Mouse (Mus musculus): ENCODE results near the gene Mgrn1. TPM values are rescaled to one million over a fixed set of nuclear protein-coding genes. Genes with fewer than 3 reads are reported as not detected.

The Mgrn1 gene
- polyA plus RNA-seq, 1 experiment, result 0.29 TPM

GRCm38 (mm10) chr16:4963797-4964709, 78.0 kb downstream of the Mgrn1 start, which contains the start of gene Anks3:
Gene Anks3 (minus strand): TSS chr16:4964205.
- Histone ChIP-seq H3K9me3 (ENCODE audit: control insufficient read depth, low read length) (no peaks in the 10 kb centered on the region), H3K4me3 (replicated peaks) (peak within 1 kb of the TSS; percentile 89), H3K36me3 (ENCODE audit: control insufficient read depth) (peaks cover 12% of the 10 kb centered on the region), H3K4me1 (ENCODE audit: control insufficient read depth) (peaks cover 27% of the 10 kb centered on the region), H3K27me3 (ENCODE audit: control insufficient read depth) (no peaks in the 10 kb centered on the region)
- TF ChIP-seq TAL1 (IDR thresholded peaks at IDR 0.05; ENCODE audit: low read length) (no peak), GATA1 (IDR thresholded peaks at IDR 0.05; ENCODE audit: low read length) (peak; percentile 56)

GRCm38 (mm10) chr16:4964731-4965391, 78.8 kb downstream of the Mgrn1 start:
- Histone ChIP-seq H3K4me1 (ENCODE audit: control insufficient read depth) (peaks cover 27% of the 10 kb centered on the region), H3K27me3 (ENCODE audit: control insufficient read depth) (no peaks in the 10 kb centered on the region), H3K9me3 (ENCODE audit: control insufficient read depth, low read length) (no peaks in the 10 kb centered on the region), H3K4me3 (replicated peaks) (peak overlapping the region; percentile 89), H3K36me3 (ENCODE audit: control insufficient read depth) (peaks cover 5% of the 10 kb centered on the region)
- no peak for TF ChIP-seq TAL1 (IDR thresholded peaks at IDR 0.05; ENCODE audit: low read length)
- no peak for TF ChIP-seq GATA1 (IDR thresholded peaks at IDR 0.05; ENCODE audit: low read length)

GRCm38 (mm10) chr16:4965392-4966129, 79.5 kb downstream of the Mgrn1 start:
- peaks cover 26% of the 10 kb centered on the region for H3K4me1 ChIP-seq (ENCODE audit: control insufficient read depth)
- H3K9me3 ChIP-seq (ENCODE audit: control insufficient read depth, low read length), result no peaks in the 10 kb centered on the region
- TF ChIP-seq GATA1 (IDR thresholded peaks at IDR 0.05; ENCODE audit: low read length) (no peak), TAL1 (IDR thresholded peaks at IDR 0.05; ENCODE audit: low read length) (no peak)
- H3K27me3 ChIP-seq (ENCODE audit: control insufficient read depth), result no peaks in the 10 kb centered on the region
- H3K36me3 ChIP-seq (ENCODE audit: control insufficient read depth), result no peaks in the 10 kb centered on the region
- peak overlapping the region; percentile 89 for H3K4me3 ChIP-seq (replicated peaks)

- no peak overlapping the region for H3K4me3 ChIP-seq (replicated peaks)
- H3K9me3 ChIP-seq (ENCODE audit: control insufficient read depth, low read length), result no peaks in the 10 kb centered on the region
- H3K4me1 ChIP-seq (ENCODE audit: control insufficient read depth), result peaks cover 13% of the 10 kb centered on the region
- H3K27me3 ChIP-seq (ENCODE audit: control insufficient read depth), result no peaks in the 10 kb centered on the region
- no peaks in the 10 kb centered on the region for H3K36me3 ChIP-seq (ENCODE audit: control insufficient read depth)
- no peak for TF ChIP-seq TAL1 (IDR thresholded peaks at IDR 0.05; ENCODE audit: low read length)
- TF ChIP-seq GATA1 (IDR thresholded peaks at IDR 0.05; ENCODE audit: low read length), result no peak
Observed at GRCm38 (mm10) chr16:4968426-4968825, 82.4 kb downstream of the Mgrn1 start.

- no peak overlapping the region for H3K4me3 ChIP-seq (replicated peaks)
- no peaks in the 10 kb centered on the region for H3K9me3 ChIP-seq (ENCODE audit: control insufficient read depth, low read length)
- no peaks in the 10 kb centered on the region for H3K27me3 ChIP-seq (ENCODE audit: control insufficient read depth)
- TF ChIP-seq GATA1 (IDR thresholded peaks at IDR 0.05; ENCODE audit: low read length) (no peak), TAL1 (IDR thresholded peaks at IDR 0.05; ENCODE audit: low read length) (0 out of 3 replicates have a peak, but pooled peaks have one; percentile 23)
- H3K4me1 ChIP-seq (ENCODE audit: control insufficient read depth), result peaks cover 10% of the 10 kb centered on the region
- H3K36me3 ChIP-seq (ENCODE audit: control insufficient read depth), result no peaks in the 10 kb centered on the region
Observed at GRCm38 (mm10) chr16:4969055-4969843, 83.2 kb downstream of the Mgrn1 start.

GRCm38 (mm10) chr16:4971626-4972025, 85.6 kb downstream of the Mgrn1 start:
- H3K36me3 ChIP-seq (ENCODE audit: control insufficient read depth), result no peaks in the 10 kb centered on the region
- no peak for TF ChIP-seq TAL1 (IDR thresholded peaks at IDR 0.05; ENCODE audit: low read length)
- no peak for TF ChIP-seq GATA1 (IDR thresholded peaks at IDR 0.05; ENCODE audit: low read length)
- peaks cover 2% of the 10 kb centered on the region; the same call in 1 of the 2 replicates for H3K27me3 ChIP-seq (ENCODE audit: control insufficient read depth)
- no peaks in the 10 kb centered on the region for H3K4me1 ChIP-seq (ENCODE audit: control insufficient read depth)
- no peaks in the 10 kb centered on the region for H3K9me3 ChIP-seq (ENCODE audit: control insufficient read depth, low read length)
- no peak overlapping the region for H3K4me3 ChIP-seq (replicated peaks)

- no peaks in the 10 kb centered on the region for H3K9me3 ChIP-seq (ENCODE audit: control insufficient read depth, low read length)
- no peak overlapping the region for H3K4me3 ChIP-seq (replicated peaks)
- peaks cover 2% of the 10 kb centered on the region; the same call in 1 of the 2 replicates for H3K27me3 ChIP-seq (ENCODE audit: control insufficient read depth)
- TF ChIP-seq TAL1 (IDR thresholded peaks at IDR 0.05; ENCODE audit: low read length) (no peak), GATA1 (IDR thresholded peaks at IDR 0.05; ENCODE audit: low read length) (no peak)
- H3K36me3 ChIP-seq (ENCODE audit: control insufficient read depth), result no peaks in the 10 kb centered on the region
- H3K4me1 ChIP-seq (ENCODE audit: control insufficient read depth), result peaks cover 9% of the 10 kb centered on the region
Observed at GRCm38 (mm10) chr16:4974521-4974920, 88.5 kb downstream of the Mgrn1 start.

GRCm38 (mm10) chr16:4976180-4976579, 90.1 kb downstream of the Mgrn1 start:
- no peaks in the 10 kb centered on the region for H3K36me3 ChIP-seq (ENCODE audit: control insufficient read depth)
- TF ChIP-seq TAL1 (IDR thresholded peaks at IDR 0.05; ENCODE audit: low read length), result no peak
- no peak for TF ChIP-seq GATA1 (IDR thresholded peaks at IDR 0.05; ENCODE audit: low read length)
- H3K4me3 ChIP-seq (replicated peaks), result no peak overlapping the region
- H3K27me3 ChIP-seq (ENCODE audit: control insufficient read depth), result peaks cover 2% of the 10 kb centered on the region; the same call in 1 of the 2 replicates
- H3K9me3 ChIP-seq (ENCODE audit: control insufficient read depth, low read length), result no peaks in the 10 kb centered on the region
- H3K4me1 ChIP-seq (ENCODE audit: control insufficient read depth), result peaks cover 9% of the 10 kb centered on the region

Data from erythroblast, embryonic 14.5 days (primary cell).